Mouse (Mus musculus): ENCODE measurements at regions not wholly inside any gene's neighbourhood (a gene's known extent, or its start where the extent isn't known, plus 50 kb on each side); places are given as distances from the start of the nearest gene placed in this dataset.

DNA sequence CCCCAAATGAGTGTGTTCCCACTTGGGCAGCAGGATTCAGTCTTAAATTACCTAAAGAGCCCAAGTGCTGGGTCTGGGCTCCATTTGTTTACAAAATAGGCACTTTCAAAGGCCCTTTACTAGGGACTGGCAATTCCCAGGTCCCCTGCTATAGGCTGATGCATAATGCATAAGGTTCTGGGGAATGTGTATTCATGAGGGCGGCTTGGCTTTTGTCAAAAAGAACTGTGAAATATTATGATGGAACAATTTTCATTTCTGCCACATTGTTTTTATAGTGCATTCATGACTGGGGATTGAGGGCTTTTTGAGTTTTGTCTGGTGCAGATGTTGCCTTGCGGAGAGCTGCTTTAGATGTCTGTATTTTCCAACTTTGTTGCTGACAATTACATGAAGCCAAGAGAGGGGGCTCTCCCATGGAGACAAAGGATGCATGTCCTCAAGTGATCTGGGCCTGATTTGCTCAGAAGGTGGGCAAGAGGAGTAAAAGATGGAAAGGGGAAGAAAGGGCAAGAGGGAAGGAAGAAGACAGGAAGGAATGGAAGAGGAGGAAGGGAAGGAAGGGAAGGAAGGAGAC, 636.6 kb upstream of the Cdh5 start:
- no peak for TF ChIP-seq POLR2A (IDR thresholded peaks at IDR 0.05; ENCODE audit: control insufficient read depth, extremely low read depth, insufficient read depth, low read length, poor library complexity)
- no peak for TF ChIP-seq CTCF (IDR thresholded peaks at IDR 0.05; ENCODE audit: borderline replicate concordance, control insufficient read depth, extremely low read depth, insufficient read depth, low read length, poor library complexity)

Measured in thymus, adult 2 months (tissue).